Comparison of ENCODE assay signal across 21 mouse cellular contexts in the genomic region with DNA sequence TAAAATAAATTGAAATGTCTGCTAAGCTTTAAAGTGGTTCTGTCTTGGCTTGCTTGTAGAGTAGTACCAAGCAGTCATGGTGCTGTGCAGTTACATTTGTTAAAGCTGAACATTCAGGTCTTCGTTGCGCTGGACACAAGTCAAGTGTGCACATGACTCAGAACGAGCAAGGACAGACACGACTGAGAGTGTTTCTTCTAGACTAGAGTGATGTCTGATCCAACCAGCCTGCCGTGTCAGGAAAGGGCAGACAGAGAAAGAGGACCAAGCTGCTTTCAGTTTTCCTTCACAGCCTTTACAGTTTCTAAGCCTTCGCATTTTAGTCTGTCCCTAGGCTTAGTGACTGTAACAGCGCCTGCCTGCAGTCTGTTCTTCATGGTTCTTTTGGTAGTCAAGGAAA. TPM values are rescaled to one million over a fixed set of nuclear protein-coding genes. Genes with fewer than 3 reads are reported as not detected.
DNase-seq lines count a peak whose midpoint lies in the region; ATAC-seq and TF ChIP-seq lines count a peak whose summit lies in the region.
"Had no signal": no experiment of that assay in that cellular context is flagged by ENCODE, and none has a peak within 500 bp of the region (broad histone marks: within the 10 kb centered on the region; RNA-seq: fewer than 3 reads in every experiment).

No protein-coding gene starts in this region.

- no peak overlapping the region for H3K9ac ChIP-seq in lung, postnatal 0 days (replicated peaks; ENCODE audit: low read depth)
- H3K9ac ChIP-seq in forebrain, postnatal 0 days, result no peak overlapping the region
- H3K9ac ChIP-seq: embryonic facial prominence, embryonic 13.5 days; hindbrain, embryonic 14.5 days had no signal

- H3K4me2 ChIP-seq in lung, postnatal 0 days (replicated peaks; ENCODE audit: low read depth, low read length), result no peak overlapping the region
- no peak overlapping the region for H3K4me2 ChIP-seq in forebrain, postnatal 0 days (ENCODE audit: low read depth)
- H3K4me2 ChIP-seq: embryonic facial prominence, embryonic 13.5 days; hindbrain, embryonic 14.5 days had no signal

- no peaks in the 10 kb centered on the region for H3K9me3 ChIP-seq in lung, postnatal 0 days (ENCODE audit: low read length)
- no peaks in the 10 kb centered on the region for H3K9me3 ChIP-seq in forebrain, postnatal 0 days (ENCODE audit: low read length)
- H3K9me3 ChIP-seq in hindbrain, embryonic 10.5 days, result no peaks in the 10 kb centered on the region
- H3K9me3 ChIP-seq: embryonic facial prominence, embryonic 13.5 days; G1E; heart, embryonic 10.5 days had no signal

- H3K27ac ChIP-seq in lung, postnatal 0 days (ENCODE audit: low read length), result no peak overlapping the region
- no peak overlapping the region for H3K27ac ChIP-seq in forebrain, postnatal 0 days (ENCODE audit: low read depth, low read length)
- H3K27ac ChIP-seq in hindbrain, embryonic 10.5 days, result no peak overlapping the region
- H3K27ac ChIP-seq: embryonic facial prominence, embryonic 13.5 days; heart, embryonic 10.5 days; hindbrain, embryonic 14.5 days had no signal

- peak; percentile 40 to 61 for DNase-seq in adrenal gland, adult (ENCODE audit: inconsistent age in 2 of 2, low spot score in 1 of 2)
- DNase-seq in adrenal gland, adult 18-20 months (ENCODE audit: low spot score in 2 of 2), result no peak
- DNase-seq in adrenal gland, postnatal 14 days, result peak; percentile 36
- peak; percentile 58 for DNase-seq in lung, postnatal 0 days (ENCODE audit: low spot score)
- DNase-seq in lung, postnatal 36 days, result peak; percentile 54
- no peak for DNase-seq in forebrain, postnatal 0 days
- DNase-seq in hindbrain, embryonic 10.5 days (ENCODE audit: low spot score), result no peak
- DNase-seq in ovary, postnatal 10 days (ENCODE audit: low spot score), result no peak
- DNase-seq: B cell, adult 2 months; cerebellum, adult 11 months; cerebellum, adult 9-10 months; cerebellum, postnatal 36 days; heart, adult 18-20 months; heart, postnatal 10 days had no signal

- TF ChIP-seq CTCF in lung, postnatal 0 days (IDR thresholded peaks at IDR 0.05), result no peak
- TF ChIP-seq CTCF in forebrain, postnatal 0 days (IDR thresholded peaks at IDR 0.05; ENCODE audit: low read depth), result no peak

- no peak for ATAC-seq in lung, postnatal 0 days
- no peak for ATAC-seq in forebrain, postnatal 0 days
- ATAC-seq: CD4-positive, CD25-positive, alpha-beta regulatory T cell, adult 4 months; forebrain, embryonic 14.5 days; intestine, embryonic 16.5 days had no signal

- no peak overlapping the region for H3K4me3 ChIP-seq in lung, postnatal 0 days (ENCODE audit: low read depth, low read length)
- H3K4me3 ChIP-seq in forebrain, postnatal 0 days (ENCODE audit: low read depth, low read length), result no peak overlapping the region
- no peak overlapping the region for H3K4me3 ChIP-seq in hindbrain, embryonic 10.5 days
- H3K4me3 ChIP-seq: embryonic facial prominence, embryonic 13.5 days; heart, embryonic 10.5 days had no signal

- H3K27me3 ChIP-seq in lung, postnatal 0 days (replicated peaks; ENCODE audit: insufficient read depth, low read length), result no peaks in the 10 kb centered on the region
- H3K27me3 ChIP-seq in forebrain, postnatal 0 days (ENCODE audit: insufficient read depth, low read length), result no peaks in the 10 kb centered on the region
- no peaks in the 10 kb centered on the region for H3K27me3 ChIP-seq in hindbrain, embryonic 10.5 days (ENCODE audit: insufficient read depth, poor library complexity, severe bottlenecking)
- H3K27me3 ChIP-seq: embryonic facial prominence, embryonic 13.5 days had no signal

- no peak for TF ChIP-seq EP300 in lung, postnatal 0 days (IDR thresholded peaks at IDR 0.05)

- H3K36me3 ChIP-seq in lung, postnatal 0 days (ENCODE audit: insufficient read depth, low read length), result no peaks in the 10 kb centered on the region
- peaks cover 7% of the 10 kb centered on the region; the same call in 1 of the 2 replicates for H3K36me3 ChIP-seq in forebrain, postnatal 0 days (ENCODE audit: insufficient read depth)
- H3K36me3 ChIP-seq in hindbrain, embryonic 10.5 days, result peaks cover 21% of the 10 kb centered on the region

- WGBS in lung, postnatal 0 days, result 70% methylated on average over 7 of the region's 7 CpGs
- 95% methylated on average over 7 of the region's 7 CpGs for WGBS in forebrain, postnatal 0 days
- WGBS in hindbrain, embryonic 10.5 days, result 95% methylated on average over 7 of the region's 7 CpGs

- no peaks in the 10 kb centered on the region for H3K4me1 ChIP-seq in lung, postnatal 0 days (ENCODE audit: insufficient read depth, low read depth, low read length)
- H3K4me1 ChIP-seq in forebrain, postnatal 0 days (ENCODE audit: insufficient read depth), result no peaks in the 10 kb centered on the region
- H3K4me1 ChIP-seq in hindbrain, embryonic 10.5 days (replicated peaks), result peaks cover 11% of the 10 kb centered on the region; the same call in 1 of the 2 replicates
- H3K4me1 ChIP-seq: heart, embryonic 10.5 days had no signal

RNA-seq across cellular contexts. Expression of gene Cep290, which starts 4.6 kb away (rescaled TPM):
- 1 to 10 TPM; 6.0 to 6.6 TPM for total RNA-seq in adrenal gland, adult 18-20 months (2021)
- 7.5 and 9.2 TPM in 2 replicates for total RNA-seq in adrenal gland, postnatal 14 days (2021)
- 3.1 and 4.3 TPM in 2 replicates for polyA plus RNA-seq in lung, postnatal 0 days (2015; fragmentation: Nextera tagmentation; extraction: Ambion mirVana)
- 6.0 and 8.0 TPM in 2 replicates for total RNA-seq in forebrain, postnatal 0 days (2014; rRNA removed)
- polyA plus RNA-seq in forebrain, postnatal 0 days (2015; fragmentation: Nextera tagmentation; extraction: Ambion mirVana), result 2.2 and 4.0 TPM in 2 replicates
- polyA plus RNA-seq in hindbrain, embryonic 10.5 days (2016; fragmentation: Nextera tagmentation; extraction: Ambion mirVana), result 3.3 and 4.5 TPM in 2 replicates

RNA-seq across cellular contexts. Expression of gene Tmtc3, which starts 4.8 kb away (rescaled TPM):
- total RNA-seq in adrenal gland, adult 18-20 months (2021), result 10 to 100 TPM; 17.8 to 18.3 TPM
- total RNA-seq in adrenal gland, postnatal 14 days (2021), result 23.4 and 23.7 TPM in 2 replicates
- polyA plus RNA-seq in lung, postnatal 0 days (2015; fragmentation: Nextera tagmentation; extraction: Ambion mirVana), result 9.6 and 10.7 TPM in 2 replicates
- 11.1 and 14.2 TPM in 2 replicates for total RNA-seq in forebrain, postnatal 0 days (2014; rRNA removed)
- polyA plus RNA-seq in forebrain, postnatal 0 days (2015; fragmentation: Nextera tagmentation; extraction: Ambion mirVana), result 2.8 and 4.8 TPM in 2 replicates
- polyA plus RNA-seq in hindbrain, embryonic 10.5 days (2016; fragmentation: Nextera tagmentation; extraction: Ambion mirVana), result 15.5 and 20.1 TPM in 2 replicates

Comparison
In these comparisons a context has a peak if more than half of its experiments do, and no peak if none do; other contexts are left out.
1. DNase-seq: peak in adrenal gland, adult (2 of 2), adrenal gland, postnatal 14 days (single experiment), lung, postnatal 0 days (single experiment) and lung, postnatal 36 days (single experiment); none in adrenal gland, adult 18-20 months (0 of 2), forebrain, postnatal 0 days (single experiment), hindbrain, embryonic 10.5 days (single experiment) and ovary, postnatal 10 days (single experiment).